Mouse (Mus musculus): ENCODE data around the gene Slamf1.

The Slamf1 gene

DNA sequence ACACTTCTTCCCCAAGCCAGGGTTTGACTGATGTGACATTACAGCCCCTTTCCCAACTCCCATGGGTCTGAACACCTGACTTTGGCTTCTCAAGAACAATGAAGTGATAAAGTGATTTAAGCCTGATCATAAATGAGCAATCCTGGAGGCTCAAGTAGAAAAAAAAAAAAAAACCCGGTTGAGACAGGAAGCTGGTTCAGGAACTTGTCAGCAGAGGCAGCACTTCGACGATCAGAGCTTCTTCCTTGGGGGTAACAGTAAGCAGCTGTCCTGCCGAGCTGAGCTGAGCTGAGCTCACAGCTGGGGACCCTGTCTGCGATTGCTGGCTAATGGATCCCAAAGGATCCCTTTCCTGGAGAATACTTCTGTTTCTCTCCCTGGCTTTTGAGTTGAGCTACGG is at the start of gene Slamf1:
Slamf1 (plus strand) TSS at position 230 of the 400 bp plus-strand sequence.
- CTCF ChIA-PET = interaction anchor here in 3 of 4 experiments (0.6 kb wide), 4 partner anchors 200 to 543 kb away, joined by 3 to 5 read pairs (median 4); no protein-coding TSS in a partner anchor
- POLR2A ChIA-PET = interaction anchor here in 1 of 4 experiments (0.6 to 0.8 kb wide), 3 partner anchors 76 to 119 kb away, joined by 3 read pairs; no protein-coding TSS in a partner anchor

DNA sequence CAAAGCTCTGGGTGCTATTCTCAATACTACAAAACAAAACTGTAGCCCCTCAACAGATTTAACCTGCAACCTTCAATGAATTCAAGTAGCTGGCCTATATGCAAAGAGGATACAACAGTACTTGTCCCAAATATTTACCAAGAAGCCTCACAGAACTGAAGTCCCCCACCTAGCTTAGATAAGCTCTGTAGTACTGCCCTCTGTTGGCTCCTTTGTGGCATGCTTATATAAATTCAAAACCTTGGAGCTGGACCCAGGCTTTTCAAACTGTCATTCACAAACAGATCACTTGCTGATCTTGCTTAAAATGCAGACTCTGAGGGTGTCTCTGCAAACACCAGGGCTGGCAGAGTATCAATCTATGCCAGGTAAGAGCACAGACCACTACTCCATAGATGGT is 35.7 kb upstream of the Slamf1 start:
- CTCF ChIA-PET = interaction anchor here in 2 of 4 experiments (0.6 to 1.7 kb wide), 2 partner anchors 32 to 167 kb away, joined by 3 to 4 read pairs; no protein-coding TSS in a partner anchor
- POLR2A ChIA-PET = no interaction called here

DNA sequence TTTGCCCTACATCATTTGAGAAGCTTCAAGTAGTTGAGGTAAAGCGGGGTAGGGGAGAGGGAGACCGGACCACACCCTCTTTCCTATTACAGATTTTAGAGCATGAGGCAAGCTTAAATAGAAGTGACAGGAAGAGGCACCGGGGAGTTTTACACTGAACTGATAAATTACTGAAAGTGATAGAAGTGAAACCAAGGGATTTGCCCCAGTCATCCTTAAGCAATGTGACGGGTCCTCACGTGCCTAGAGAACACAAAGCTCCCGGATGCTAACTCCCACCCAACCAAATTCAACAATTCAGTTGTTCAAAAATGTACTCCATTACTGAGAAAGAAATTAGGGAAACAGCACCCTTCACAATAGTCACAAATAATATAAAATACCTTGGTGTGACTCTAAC is 32.0 kb upstream of the Slamf1 start:
- POLR2A ChIA-PET = no interaction called here
- CTCF ChIA-PET = no interaction called here

DNA sequence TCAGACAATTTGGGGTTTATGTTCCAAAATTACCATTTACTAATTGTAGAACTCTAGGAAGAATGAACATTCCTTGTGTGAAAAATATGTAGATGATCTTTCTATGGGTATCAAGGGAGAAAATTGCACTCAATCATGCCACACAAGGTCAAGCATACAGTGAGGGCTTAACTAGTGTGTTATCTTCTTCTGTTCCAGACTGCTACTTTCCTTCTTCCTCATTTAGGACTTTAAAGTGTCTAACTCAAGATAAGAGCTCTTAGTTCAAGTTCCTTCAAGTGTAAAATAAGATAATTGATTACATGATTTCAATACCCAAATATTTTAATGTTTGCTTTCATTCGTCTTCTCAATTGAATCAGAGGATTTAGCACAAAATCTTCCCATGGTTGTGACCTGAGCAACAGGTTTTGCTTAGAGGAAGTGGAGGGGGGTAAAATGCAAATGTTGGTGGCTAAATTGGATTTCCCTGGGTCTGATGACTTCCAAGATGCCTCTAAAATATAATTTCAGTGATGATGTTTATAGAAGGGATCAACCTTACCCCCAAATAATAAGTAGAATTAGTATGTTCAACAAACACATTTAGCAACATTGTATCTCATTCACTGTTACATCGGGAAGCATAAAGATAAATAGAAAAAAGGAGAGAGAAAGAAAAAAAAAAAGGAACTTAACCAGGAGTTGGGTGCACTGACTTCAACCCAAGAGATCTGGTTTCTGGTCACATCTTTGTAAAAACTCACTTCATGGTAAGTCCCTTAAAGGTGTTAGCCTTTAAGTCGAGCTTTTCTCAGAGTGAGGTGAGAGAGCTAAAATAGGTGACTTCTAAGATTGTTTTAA is 18.6 kb upstream of the Slamf1 start:
- ChIA-PET CTCF (no interaction called here), POLR2A (interaction anchor here in 1 of 4 experiments (1.8 kb wide), 1 partner anchor 246 kb away, joined by 3 read pairs; no protein-coding TSS in a partner anchor)

DNA sequence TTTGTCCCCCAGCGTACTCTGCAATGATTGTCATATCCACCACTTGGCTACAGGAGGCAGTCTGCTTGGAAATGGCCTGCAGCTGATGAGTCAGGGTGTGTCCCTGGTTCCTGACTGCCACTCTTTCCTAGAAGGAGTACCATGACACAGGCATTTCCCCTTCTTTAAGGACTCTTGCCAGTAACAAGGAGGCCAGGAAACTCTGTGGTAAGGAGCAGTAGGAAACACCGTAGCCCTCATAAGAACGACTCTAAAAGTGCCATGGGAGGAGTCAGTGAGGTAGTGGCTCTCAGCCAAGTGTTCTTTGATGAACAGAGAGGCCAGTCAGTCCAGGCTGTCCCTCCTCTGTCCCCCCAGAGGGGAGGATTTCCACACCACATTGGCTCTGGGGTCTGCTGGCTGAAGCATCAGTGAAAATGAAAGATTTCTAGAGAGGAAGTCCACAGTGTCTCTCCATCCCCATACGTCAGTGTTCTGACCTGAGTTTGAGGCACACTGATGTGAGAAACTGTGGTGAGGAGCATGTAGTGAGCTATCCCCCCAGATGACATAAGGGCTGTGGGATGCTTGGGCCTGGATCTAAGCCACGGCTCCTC is 5.0 kb upstream of the Slamf1 start:
- CTCF ChIA-PET = no interaction called here
- POLR2A ChIA-PET = no interaction called here

DNA sequence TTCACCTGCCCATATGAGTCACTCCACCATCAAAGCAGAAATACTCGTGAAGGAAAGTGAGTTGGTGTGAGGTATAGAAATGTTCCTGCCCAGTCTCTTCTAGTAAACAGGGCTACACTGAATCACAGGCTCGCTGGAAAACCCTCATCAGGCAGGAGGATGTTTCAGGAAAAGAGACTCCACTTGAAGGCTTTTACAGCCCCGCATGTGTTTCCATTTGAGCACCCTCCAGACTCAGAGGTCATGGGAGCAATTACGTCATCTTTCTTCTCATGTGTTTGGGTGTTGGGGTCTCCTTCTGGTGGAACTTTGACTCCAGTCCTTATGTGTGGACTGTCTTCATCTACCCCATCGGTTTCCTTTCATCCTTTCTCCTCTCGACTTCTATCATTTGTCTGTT is 4.1 kb downstream of the Slamf1 start:
- POLR2A ChIA-PET = no interaction called here
- CTCF ChIA-PET = no interaction called here

DNA sequence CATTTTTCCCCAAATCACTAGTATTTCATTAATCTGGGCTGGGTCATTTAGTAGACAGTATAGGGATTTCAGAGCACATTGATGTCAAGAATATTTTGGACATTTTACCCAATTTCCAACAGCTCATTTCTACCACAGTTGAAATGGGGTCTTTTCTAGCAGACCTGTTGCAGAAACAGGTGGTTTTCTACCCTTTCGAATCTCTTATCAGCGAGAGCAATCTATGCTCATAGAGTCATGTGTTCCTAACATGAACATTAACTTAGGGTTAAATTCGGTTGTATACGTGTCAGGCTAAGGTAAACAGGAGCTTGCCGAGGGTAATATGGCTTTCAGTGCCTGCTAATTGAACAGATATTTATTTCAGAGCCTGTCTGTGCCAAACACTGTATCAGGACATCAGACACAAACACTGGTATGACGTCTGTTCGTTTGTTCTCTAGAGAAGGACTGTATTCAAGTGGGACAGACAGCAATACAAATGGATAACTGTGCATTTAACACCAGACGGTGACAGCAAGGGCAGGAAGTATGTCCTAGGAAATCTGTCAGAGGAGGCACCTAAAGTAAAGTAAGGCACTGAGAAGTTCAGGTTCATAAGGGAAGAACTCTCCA is 5.3 kb downstream of the Slamf1 start:
- POLR2A ChIA-PET = no interaction called here

DNA sequence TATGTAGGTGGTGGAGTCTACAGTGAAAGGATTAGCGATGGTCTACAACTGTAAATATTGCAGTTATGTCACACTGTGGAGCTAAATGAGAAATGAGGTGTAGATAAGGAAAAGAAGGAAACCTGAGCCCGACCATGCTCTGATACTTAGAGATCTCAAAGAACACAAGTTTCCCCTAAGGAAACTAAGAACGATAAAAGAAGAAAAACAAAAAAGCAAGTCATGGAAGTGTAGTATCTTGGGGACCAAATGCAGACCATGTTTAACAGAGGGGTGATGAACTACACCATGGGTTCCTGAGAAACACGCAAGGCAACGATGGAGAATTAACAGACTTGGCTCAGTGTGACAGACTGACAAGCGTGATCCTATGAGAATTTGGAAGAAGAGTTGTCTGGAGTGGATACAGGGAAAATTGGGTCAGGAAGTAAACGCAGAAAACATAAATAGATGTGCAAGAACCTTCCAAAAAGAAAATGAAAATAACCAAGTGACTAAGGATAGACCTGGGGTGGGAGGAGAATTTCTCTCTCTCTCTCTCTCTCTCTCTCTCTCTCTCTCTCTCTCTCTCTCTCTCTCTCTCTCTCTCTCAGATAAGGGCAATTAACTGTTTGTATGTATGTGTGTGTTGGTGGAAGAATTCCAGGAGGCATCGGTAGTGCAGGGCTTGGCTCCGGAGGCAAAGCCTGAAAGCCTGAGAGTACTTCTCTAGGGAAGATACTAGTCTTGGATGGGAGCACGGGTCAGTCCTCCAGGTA is 6.5 kb downstream of the Slamf1 start:
- ChIA-PET CTCF (no interaction called here), POLR2A (no interaction called here)

More for the DNA sequence above, 5.3 kb downstream of the Slamf1 start:
- CTCF ChIA-PET = no interaction called here

DNA sequence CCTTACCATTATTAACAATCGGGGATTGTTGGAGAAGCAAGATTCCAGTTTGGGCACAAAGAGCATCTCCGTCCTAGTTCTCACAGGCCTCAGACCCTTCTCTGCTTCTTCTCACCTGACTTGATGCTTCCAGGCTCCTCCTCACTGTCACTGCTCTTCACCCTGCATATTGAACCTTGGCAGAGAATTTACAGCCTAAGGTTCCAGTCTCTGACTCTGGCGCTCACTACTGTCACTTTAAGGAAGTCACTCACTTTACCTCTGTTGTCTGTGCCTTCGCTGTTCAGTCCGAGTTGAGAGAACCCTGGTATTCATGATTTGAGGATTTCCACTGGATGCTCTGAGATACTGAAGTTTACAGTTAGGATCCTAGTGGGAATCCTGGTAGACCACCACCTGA is 7.3 kb downstream of the Slamf1 start:
- POLR2A ChIA-PET = interaction anchor here in 1 of 4 experiments (0.6 kb wide), 1 partner anchor 164 kb away, joined by 9 read pairs; no protein-coding TSS in a partner anchor
- CTCF ChIA-PET = no interaction called here

DNA sequence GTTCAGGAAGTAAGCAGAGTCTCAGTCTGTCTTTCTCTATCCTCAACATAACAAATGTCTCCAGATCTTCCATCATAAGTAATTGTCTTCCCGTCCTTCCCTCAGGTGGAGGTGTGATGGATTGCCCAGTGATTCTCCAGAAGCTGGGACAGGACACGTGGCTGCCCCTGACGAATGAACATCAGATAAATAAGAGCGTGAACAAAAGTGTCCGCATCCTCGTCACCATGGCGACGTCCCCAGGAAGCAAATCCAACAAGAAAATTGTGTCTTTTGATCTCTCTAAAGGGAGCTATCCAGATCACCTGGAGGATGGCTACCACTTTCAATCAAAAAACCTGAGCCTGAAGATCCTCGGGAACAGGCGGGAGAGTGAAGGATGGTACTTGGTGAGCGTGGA is 7.8 kb downstream of the Slamf1 start:
- POLR2A ChIA-PET = interaction anchor here in 1 of 4 experiments (0.6 kb wide), 1 partner anchor 164 kb away, joined by 9 read pairs; no protein-coding TSS in a partner anchor
- CTCF ChIA-PET = no interaction called here

DNA sequence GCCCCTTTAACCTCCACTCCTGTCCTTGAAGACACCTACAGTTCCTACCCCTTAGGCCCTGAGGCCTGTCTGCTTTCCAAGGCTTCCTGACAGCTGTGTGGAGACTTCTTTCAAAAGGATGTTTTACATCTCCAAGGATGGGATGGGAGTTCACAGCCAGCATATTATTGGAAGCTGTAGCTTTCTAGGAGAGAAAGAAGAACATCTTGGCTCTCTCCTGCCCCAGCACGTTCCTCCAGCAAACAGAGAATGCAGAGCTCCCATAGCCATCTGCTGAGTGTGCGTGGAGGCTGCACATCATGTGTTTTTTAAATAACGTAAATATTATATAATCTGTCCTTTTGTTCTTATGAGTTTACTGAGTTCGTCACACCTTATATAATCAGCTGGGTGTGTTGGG is 8.9 kb downstream of the Slamf1 start:
- ChIA-PET CTCF (no interaction called here), POLR2A (interaction anchor here in 1 of 4 experiments (0.7 kb wide), 1 partner anchor 10 kb away, joined by 3 read pairs; no protein-coding TSS in a partner anchor)

DNA sequence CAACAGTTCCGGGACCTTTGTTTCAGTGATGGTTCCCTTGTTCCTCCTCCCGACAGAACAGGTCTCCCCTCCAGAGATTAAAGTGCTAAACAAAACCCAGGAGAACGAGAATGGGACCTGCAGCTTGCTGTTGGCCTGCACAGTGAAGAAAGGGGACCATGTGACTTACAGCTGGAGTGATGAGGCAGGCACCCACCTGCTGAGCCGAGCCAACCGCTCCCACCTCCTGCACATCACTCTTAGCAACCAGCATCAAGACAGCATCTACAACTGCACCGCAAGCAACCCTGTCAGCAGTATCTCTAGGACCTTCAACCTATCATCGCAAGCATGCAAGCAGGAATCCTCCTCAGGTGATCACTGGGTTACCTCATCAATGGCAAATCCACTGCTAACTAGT is 10.1 kb downstream of the Slamf1 start:
- POLR2A ChIA-PET = no interaction called here
- CTCF ChIA-PET = no interaction called here

DNA sequence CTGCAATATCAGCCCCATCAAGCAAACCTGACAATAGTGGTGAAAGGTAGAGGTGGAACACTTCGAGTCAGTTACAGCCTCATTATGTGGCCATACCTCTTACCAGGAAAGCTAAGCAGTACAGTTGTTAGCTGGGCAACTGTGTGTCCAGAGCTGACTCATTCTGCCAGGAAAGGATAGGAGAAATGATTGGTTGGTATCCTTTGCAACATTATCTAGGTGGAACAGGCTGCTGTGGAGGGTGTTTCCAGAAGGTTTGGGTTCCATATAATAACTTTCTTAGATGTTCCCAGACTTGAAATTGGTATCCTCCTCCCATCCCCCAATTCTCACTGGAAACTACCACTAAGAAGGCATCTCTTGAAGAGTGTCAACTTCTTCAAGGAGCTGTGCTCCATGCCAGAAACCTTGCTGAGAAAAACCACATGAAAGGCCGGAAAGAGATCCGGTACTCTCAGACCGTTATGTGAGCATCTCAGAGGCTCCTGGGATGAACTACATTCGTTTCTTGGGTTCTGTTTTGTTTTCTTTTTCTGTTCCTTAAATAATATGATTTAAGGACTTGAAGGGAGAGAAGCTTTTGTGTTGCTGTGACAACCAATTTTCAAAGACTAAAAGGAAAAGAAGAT is 15.5 kb downstream of the Slamf1 start:
- ChIA-PET POLR2A (interaction anchor here in 1 of 4 experiments (0.6 kb wide), 1 partner anchor 203 kb away, joined by 3 read pairs; no protein-coding TSS in a partner anchor), CTCF (no interaction called here)

DNA sequence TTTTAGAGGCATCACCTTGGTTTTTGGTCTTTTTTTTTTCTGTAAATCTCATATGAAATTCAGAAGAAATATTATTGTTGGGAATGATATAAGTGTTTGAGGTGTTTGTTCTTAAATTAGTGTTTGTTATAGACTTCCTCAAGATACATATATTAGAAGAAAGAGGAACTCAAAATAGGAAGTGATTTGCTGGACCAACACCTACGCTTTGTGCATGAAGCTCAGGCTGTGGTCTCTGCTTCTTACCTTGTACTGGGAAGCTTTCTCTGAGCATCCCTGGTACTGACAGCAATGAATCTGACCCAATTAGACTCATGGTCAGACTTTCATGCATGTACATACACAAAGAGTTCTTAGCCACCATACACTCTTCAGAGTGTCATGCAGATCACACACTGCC is 18.9 kb downstream of the Slamf1 start:
- CTCF ChIA-PET = interaction anchor here in 1 of 4 experiments (0.6 to 1.0 kb wide), 3 partner anchors 175 to 742 kb away, joined by 4 read pairs; no protein-coding TSS in a partner anchor
- POLR2A ChIA-PET = interaction anchor here in 2 of 4 experiments (0.6 kb wide), 3 partner anchors 10 to 525 kb away, joined by 3 read pairs; no protein-coding TSS in a partner anchor

DNA sequence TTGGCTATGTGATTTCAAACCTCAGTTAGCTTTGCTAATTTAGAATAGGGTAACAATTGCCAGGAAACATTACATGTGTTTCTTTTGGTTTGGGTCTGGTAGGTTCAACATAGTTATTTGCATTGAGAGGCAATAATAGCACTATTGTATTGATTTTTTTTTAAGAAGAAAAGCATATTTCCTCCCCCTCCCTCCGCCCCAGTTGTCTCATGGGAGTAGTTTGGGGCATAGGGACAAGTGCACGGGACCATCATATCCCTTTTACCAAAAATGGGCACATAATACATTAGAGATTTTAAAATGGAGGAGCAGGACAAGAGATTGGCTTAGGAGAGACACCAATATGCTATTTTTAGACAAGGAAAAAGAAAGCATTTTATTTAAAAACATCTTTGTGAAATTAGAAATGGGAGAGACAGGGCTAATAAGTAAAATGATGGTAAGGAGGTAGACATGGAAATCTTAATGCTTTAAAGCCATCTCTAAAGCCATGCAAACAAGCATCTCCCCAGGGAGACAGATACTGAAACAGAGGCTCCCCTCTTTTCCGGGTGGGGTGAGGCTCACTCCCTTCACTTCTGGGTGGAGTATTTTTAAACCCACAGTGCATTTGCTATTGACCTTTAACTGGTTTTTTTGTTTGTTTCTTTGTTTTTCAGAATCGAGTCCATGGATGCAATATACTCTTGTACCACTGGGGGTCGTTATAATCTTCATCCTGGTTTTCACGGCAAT is 20.5 kb downstream of the Slamf1 start:
- CTCF ChIA-PET = no interaction called here

DNA sequence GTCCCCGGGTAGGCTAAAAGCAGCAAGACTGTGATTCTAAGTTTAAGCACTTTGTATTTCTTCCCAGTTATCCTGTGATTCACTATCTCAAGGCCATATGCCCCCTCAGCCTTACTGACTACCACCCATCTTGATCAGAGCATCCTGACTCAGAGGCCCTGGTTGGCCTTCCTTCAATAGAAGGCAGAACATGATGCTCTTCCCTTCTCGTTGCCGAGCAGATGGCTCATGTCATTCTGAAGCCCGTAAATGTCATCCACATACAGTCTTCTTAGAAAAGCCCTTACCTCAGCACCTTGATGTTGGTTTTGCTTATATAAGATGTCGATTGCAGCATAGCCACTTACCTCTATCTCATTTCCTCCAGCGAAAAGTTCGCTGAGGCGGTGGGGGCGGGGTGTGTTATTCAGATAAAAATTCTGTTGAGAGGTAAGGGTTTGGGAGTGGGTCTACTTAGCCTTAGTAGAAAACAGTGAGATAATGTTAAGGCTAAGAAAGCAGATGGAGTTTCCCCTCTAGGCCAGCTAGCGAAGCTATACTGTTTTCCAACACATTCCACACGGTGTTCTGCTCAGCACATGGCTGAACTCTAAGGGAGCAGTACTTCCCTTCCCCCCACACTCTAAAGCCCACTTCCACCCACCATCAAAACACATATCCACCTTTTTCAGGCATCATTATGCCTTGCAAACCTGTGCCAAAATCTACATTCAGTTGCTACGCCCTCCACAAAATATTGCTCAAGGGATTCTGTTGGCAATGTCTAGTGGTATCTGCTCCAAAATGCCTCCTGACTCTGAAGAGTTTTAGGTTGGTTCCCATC is 21.7 kb downstream of the Slamf1 start:
- CTCF ChIA-PET = no interaction called here
- POLR2A ChIA-PET = no interaction called here

More for the DNA sequence above, 20.5 kb downstream of the Slamf1 start:
- POLR2A ChIA-PET = no interaction called here

DNA sequence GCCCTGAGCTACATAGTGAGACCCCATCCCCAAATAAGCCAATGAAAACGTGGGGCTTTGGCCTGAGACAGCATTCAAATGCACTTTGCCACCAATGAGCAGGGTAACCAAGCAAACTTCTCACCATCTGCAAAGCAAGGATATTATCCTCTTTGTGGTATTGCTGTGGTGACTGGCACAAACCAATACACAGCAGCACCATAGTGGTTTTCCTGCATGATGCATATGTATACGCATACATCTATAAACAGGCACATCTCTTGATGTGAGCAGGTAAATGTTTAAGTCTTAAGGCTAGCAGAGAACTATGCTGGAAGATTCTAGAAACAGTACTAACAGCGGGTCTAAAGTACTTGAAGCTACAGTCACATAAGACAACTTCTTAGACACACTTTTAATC is 22.5 kb downstream of the Slamf1 start:
- ChIA-PET CTCF (no interaction called here), POLR2A (no interaction called here)

DNA sequence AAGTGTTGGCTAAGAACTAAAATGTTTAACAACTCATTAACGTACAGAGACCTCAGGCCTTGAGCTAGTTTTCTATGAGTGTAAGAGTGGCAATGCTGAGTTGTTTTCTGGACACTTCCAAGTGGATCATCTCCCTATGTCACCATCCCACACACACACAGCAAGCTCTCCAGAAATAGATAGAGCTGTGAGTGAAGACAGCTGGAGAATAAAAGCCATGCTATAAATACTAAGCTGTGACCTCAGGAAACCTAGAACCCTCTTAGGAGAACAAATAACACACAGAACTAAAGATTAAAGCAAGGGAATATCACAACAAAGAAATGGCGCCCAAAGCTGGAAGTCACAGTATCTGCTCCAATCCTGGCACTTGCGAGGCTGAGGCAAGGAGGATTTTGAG is 24.6 kb downstream of the Slamf1 start:
- CTCF ChIA-PET = no interaction called here
- POLR2A ChIA-PET = no interaction called here
